Mouse (Mus musculus) heart, adult 2 months (tissue): ENCODE data around the gene Fbxo39.

Experiments used
- CTCF ChIP-seq: fragments of 200-600 bp; IDR thresholded peaks from 2 replicates; pipeline ENCODE4 v1.8.1; 2022; ENCODE audit warnings: antibody characterized with exemption, mild to moderate bottlenecking, moderate library complexity
- EP300 ChIP-seq: fragments of 200-500 bp; IDR thresholded peaks from 2 replicates; pipeline ENCODE4 v1.6.1; 2011; ENCODE audit warnings: low read depth, low read length, control low read depth; ENCODE audit not compliant: insufficient read depth

GRCm38 (mm10) chr11:72281852-72282400 is 32.3 kb upstream of the Fbxo39 start:
- TF ChIP-seq CTCF (no peak), EP300 (no peak)
